Mouse (Mus musculus) adrenal gland, adult 10 weeks (tissue): Measurements from ENCODE around the gene Slc4a8. TPM values are rescaled to one million over a fixed set of nuclear protein-coding genes. Genes with fewer than 3 reads are reported as not detected.

Source experiments
- polyA plus RNA-seq: library from polyadenylated mRNA; stranded (reverse); fragments of 350-450 nt; fragmentation: Illumina TruSeq; extraction: RNeasy Lipid Tissue Mini Kit (QIAGEN cat#74804); gene quantifications from one replicate; pipeline ENCODE4 v1.2.3, GENCODE M21; 2014; ENCODE audit warnings: low read depth, low replicate concordance

Gene Slc4a8
- 4.5 TPM for polyA plus RNA-seq

GRCm38 (mm10) chr15:100761419-100762185 lies at the start of gene Slc4a8:
Gene Slc4a8 (plus strand): TSS chr15:100761747.

GRCm38 (mm10) chr15:100729281-100729985 lies 32.1 kb upstream of the Slc4a8 start, which contains the start of gene Galnt6:
Gene Galnt6 (minus strand): TSS chr15:100729376.

DNA sequence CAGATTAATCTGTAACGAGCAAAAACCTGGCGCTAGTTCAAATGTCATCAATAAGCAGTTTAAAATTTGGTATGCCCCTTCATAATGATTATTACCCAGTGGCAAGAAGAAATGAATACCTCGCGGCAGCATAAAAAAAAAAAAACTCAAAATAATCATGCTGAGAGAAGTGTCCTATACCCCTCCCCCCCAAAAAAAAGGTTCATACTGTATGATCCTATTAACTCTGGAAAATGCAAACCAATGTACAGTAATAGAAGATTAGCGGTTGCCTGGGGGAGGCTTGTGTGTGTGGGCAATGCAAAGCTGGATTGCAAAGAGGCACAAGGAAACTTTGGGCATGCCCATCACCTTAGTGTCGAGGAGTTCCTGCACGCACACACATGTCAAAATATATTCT lies 108.0 kb downstream of the Slc4a8 start, which contains the start of gene Scn8a:
Scn8a (plus strand) TSS at position 301 of the 400 bp plus-strand sequence.

Other genes with a start within 250 kb of the Slc4a8 start
- gene Tfcp2, start 209.7 kb upstream of the Slc4a8 start, polyA plus RNA-seq, result 8.3 TPM
- gene Pou6f1, start 161.8 kb upstream of the Slc4a8 start, polyA plus RNA-seq, result 3.3 TPM
- gene Dazap2, start 146.4 kb upstream of the Slc4a8 start, polyA plus RNA-seq, result 295 TPM
- not detected for gene Smagp, start 124.8 kb upstream of the Slc4a8 start, polyA plus RNA-seq
- gene Bin2, start 92.2 kb upstream of the Slc4a8 start, polyA plus RNA-seq, result 2.2 TPM
- gene Cela1, start 73.8 kb upstream of the Slc4a8 start, polyA plus RNA-seq, result 13.3 TPM
- 1.0 TPM for gene Galnt6, start 32.4 kb upstream of the Slc4a8 start, polyA plus RNA-seq
- gene Scn8a, start 108.1 kb downstream of the Slc4a8 start, polyA plus RNA-seq, result 3.0 TPM